Mouse (Mus musculus): Measurements from ENCODE around the gene Rnf17.
A peak's percentile ranks its signal among the peaks of the same experiment; 100 is the strongest.

- TF ChIP-seq CTCF (conservative IDR thresholded peaks at IDR 0.05; ENCODE audit: insufficient read depth, insufficient read length, low read depth, low read length) (peak; percentile 61), POLR2A (IDR thresholded peaks at IDR 0.05; ENCODE audit: low read depth, low read length) (no peak)
Measured at GRCm38 (mm10) chr14:56398001-56398400, 4.4 kb upstream of the Rnf17 start.

Data from kidney, adult 2 months (tissue).